Mouse (Mus musculus) bone marrow, adult 2 months (tissue): ENCODE measurements around the gene Krtap19-2.

ENCODE experiments used
- CTCF ChIP-seq: fragments of 200-500 bp; IDR thresholded peaks from 2 replicates; pipeline ENCODE4 v1.5.1; 2011; ENCODE audit warnings: low read length, control low read depth; ENCODE audit not compliant: control insufficient read depth, insufficient read depth
- POLR2A ChIP-seq: fragments of 200-500 bp; IDR thresholded peaks from 2 replicates; pipeline ENCODE4 v1.6.1; 2011; ENCODE audit warnings: low read depth, mild to moderate bottlenecking, control low read depth, low read length, borderline replicate concordance; ENCODE audit not compliant: control insufficient read depth

GRCm38 (mm10) chr16:88826095-88826652, 47.9 kb downstream of the Krtap19-2 start, which contains the start of gene Krtap14:
- no peak for TF ChIP-seq CTCF
- TF ChIP-seq POLR2A, result no peak
